Mouse (Mus musculus) heart, postnatal 36 days (tissue): ENCODE data around the gene Npy. TPM values are rescaled to one million over a fixed set of nuclear protein-coding genes. Genes with fewer than 3 reads are reported as not detected.

Experiments used
- DNase-seq, 2 experiments: peaks; one replicate each; pipeline ENCODE4 v3.0.0; 2021 to 2022
- intact Hi-C: fragments of 180-260 bp; cut with DNase I; formaldehyde crosslinking; loops from one replicate; pipeline ENCODE4 v1.15.1; 2025
- total RNA-seq, 2 experiments: library from RNA; stranded (reverse); gene quantifications; 2 replicates each; pipeline ENCODE4 v1.2.3; 2021

Npy gene
- under 1 TPM in 1 of 2 experiments, not detected in 1; 0.97 TPM for total RNA-seq

DNA sequence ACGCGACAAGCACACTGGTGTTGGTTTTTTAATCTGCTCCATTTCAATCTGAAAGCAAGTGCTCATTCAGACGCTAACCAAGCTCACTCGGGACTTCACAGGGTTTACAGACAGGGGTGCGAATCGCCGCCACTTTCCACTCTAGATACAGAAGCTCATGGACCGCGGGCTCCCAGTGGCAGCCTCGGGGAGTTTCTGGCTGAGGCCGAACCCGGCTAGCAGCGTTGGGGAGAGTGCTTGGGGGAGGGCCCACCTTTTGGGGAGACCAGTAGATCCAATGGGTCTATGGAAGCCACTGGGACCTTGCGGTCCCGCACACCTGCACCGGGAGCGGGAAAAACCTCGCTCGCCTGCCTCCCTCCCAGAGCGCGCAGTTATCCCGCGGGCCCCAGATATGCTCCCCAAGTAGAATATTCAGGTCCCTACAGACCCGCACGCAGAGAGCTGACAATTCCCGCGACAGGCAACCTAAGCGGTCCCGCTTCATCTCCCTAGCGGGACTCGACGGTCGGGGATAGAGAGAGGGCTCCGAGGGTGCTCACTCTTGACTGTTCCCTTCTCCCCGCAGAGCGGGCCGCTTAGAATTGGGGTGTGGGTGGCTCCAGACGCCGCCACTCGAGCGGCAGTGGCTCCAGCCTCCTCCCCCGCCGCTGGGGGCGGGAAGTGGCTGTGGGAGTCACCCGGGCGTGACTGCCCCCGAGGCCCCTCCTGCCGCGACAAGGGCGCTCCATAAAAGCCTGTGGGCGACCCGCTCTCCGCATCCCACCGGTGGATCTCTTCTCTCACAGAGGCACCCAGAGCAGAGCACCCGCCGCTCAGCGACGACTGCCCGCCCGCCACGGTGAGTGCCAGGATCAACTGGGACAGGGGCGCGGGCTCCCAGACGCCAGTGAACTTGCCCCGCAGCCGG is at the start of gene Npy:
Gene Npy (plus strand): TSS at position 750 of the 910 bp plus-strand sequence.
- peak; percentile 6 to 14 for DNase-seq
- intact Hi-C loops = no loop called here

DNA sequence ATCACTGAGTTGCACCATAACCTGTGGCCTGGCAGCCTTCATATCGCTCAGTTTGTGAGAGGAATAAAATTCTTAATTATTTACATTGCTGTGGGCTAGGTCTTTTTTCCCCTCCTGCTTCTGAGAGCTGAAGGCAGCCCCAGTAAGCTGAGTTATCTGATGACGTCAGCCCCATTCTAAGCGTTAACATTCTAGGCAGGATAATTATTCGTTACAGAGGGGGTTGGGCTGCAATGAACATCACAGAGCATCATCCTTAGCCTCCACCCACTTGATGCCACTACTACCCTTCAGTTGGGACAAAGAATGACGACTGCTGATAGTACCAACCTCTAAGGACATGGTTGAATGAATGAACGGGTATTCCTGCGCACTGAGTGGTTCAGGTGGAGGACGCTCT is 47.5 kb upstream of the Npy start:
- DNase-seq = no peak
- intact Hi-C loops = no loop called here

DNA sequence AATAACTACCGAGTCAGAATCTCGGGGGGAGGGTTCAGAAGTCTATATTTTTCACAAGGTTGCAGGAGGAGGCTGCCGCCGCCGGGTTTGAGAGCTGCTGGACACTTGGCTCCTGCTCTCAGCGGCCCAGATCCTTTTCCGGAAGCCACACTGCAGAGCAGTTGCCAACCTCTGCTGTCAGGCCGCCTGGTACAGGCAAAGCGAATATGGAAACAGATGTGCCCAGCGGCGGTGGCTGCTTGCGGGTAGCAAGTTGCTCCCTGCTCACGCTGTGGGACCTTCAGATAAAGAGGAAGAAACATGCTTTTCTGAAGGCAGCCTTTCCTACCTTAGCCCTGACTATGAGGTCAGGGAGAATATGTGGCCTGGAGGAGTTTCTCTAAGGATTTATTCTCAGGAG is 44.4 kb upstream of the Npy start:
- intact Hi-C loops = no loop called here
- no peak for DNase-seq

DNA sequence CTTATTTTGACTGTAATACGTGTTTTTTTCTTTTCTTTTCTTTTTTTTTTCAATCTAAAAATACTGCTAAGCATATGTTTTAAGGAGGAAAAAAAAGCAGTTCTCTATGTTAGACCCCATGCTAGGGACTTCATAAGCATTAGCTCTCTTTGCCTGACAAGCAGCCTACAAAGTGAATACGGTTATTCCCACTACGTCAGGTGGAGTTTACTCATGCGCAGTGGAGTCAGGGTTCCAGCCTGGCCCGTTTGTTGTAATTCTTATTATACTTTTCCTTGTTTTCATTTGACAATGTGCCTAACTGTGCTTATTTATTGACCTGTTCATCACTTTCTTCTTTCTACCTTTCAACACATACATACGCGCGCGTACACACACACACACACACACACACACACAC is 43.8 kb upstream of the Npy start:
- intact Hi-C loops = no loop called here

DNA sequence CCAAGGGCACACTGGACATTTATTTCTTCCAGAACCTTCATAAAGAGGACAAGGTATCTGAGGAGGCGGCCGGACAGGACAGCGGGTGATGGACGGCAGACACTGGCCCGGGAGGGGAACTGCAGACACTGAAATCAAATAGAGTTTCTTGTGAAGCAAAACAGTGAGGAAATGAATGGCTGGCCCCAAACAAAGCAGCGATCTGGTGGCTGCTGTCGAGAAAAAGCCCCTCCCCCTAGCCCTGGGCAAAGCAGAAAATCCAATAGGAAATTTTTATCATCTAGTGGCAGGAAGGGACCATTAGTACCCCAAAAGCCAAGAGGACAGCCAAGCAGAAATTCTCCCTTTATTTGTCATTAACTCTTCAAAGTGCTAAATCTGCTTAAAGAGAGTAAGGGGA is 42.9 kb upstream of the Npy start:
- DNase-seq = no peak
- intact Hi-C loops = no loop called here

More for the DNA sequence above, 43.8 kb upstream of the Npy start:
- no peak for DNase-seq

DNA sequence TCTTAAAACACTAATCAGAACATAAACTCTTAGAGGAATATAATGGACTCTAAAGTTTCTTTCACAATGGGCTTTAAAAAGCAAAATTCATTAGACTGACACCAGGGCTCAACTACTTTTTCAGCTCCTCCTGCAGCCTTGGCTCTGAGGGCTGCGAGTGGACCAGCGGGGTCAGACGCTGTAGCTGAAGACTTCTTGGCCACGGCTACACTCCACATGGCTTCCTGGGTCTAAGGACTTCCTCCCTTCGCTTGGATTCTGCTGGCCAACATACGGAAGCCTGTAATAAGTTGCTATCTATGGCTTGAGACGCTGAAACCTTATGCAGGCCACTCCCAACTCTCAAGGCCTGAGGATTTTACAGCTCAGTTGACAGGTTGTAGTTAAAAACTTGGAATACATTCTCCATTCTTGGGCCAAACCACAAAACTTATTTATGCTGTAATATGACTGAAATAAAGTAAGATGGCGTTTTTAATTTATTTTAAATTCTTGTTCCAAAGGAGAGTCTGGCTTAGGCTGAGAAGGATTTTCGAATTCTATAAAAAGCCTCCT is 41.6 kb upstream of the Npy start:
- DNase-seq = no peak
- intact Hi-C loops = no loop called here

DNA sequence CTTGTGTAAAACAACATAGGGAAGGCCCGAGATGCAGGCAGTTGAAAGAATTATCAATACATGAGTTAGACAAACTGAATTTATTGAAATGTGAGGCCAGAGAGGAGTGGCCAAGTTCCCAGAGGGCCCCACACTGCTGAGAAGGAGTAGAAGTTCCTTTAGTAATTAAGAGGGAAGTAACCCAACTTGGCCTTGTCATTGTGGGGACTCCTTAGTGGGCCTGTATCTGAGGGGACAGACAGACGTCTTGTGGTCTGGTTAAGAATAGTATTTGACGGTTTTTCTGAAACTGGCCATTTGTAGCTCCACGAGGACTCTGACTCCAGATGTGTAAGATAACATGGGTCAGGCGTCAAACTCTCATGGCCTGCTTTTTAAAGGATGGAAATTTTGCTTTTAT is 40.7 kb upstream of the Npy start:
- intact Hi-C loops = no loop called here
- no peak for DNase-seq

DNA sequence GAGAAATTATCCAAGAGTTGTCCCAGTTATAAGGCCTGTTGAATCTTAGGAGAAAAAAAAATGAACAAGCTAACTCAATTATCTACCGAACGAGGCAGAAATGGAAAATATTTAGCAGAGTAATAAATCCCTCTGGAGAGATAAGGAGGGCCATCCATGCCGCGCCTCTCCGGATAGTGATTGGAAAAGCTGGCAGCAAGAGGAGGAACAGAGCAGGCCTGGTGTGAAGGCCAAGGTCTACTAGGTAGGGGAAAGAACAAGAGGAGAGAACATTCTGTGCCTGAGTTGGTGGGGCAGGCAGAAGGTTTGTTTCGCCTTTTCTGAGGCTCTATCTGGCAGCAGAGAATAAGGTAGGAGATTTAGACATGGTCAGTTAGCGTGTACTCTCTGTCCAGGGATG is 39.8 kb upstream of the Npy start:
- no peak for DNase-seq
- intact Hi-C loops = no loop called here

DNA sequence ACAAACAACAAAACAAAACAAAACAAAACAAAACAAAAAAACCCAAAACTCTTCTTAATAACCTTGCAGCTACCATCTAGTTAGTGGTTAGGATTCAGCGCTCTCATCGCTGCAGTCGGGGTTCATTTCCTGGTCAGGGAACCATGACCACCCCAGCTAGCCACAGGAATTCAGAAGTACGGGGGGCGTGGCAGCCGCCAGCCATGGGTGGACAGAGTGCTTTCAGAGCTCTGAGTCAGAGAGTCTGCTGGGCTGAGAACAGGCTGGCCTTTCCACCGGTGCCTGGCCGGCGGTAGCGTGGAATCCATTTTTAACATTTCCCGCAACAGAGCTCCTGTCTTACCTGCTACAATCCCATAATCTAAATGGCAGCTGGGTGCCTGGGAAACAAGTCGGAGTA is 30.0 kb upstream of the Npy start:
- intact Hi-C loops = no loop called here
- DNase-seq = no peak

DNA sequence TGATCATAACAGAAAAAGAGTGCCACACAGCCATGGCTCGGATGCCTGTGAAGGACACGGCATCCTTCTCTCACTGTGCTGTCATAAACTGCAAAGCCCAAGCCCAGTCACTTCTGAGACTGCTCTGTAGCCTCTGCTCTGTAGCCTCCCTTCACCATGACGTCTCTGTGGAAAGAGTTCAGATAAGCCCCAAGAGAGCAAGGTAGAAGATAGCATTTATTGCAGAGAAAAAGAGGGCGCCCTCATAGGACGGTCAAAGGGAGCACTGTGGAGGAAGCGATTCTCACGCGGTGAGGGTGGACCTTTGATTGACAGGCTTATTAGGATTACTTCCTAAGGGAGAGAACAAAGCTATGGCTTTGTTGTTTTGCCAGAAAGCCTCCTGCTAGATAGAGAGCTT is 18.4 kb upstream of the Npy start:
- DNase-seq = no peak
- intact Hi-C loops = no loop called here

DNA sequence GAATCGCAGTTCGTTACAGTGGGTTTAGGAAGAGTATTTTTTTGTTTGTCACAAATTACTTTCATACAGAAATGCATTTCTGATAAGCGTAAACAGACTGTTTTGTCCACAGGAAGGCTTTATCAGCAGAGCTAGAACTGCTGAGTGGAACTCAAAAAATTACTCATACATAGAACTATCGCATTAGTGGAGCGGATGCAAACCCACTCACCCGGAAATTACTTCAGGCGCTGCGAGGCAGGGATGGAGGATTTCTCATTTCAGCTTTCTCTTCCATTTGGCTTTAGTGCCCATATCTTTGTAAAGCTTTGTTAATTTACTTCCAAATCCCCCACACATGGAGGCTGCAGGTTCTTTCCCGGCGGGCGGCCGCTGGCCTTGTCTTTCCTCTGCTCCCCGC is 14.4 kb upstream of the Npy start:
- no peak for DNase-seq
- intact Hi-C loops = no loop called here

DNA sequence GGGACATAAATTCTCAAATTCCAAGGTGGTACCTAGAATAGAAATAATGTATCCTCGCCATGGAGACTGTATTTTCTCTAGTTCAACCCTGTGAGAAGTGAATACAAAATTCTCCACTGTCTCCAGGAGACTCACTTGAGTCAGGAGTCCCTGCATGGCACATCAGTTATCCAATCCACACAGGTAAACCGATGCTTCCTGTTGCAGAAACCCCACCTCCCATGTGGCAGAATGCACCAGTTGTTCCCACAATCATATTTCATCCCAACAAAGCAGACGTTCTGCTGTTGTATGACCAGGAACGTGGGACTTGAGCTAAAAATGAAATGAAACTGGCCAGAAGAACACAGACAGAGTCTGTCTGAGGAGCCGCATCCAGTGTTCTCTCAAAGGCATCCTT is 5.3 kb upstream of the Npy start:
- intact Hi-C loops = no loop called here
- no peak for DNase-seq

DNA sequence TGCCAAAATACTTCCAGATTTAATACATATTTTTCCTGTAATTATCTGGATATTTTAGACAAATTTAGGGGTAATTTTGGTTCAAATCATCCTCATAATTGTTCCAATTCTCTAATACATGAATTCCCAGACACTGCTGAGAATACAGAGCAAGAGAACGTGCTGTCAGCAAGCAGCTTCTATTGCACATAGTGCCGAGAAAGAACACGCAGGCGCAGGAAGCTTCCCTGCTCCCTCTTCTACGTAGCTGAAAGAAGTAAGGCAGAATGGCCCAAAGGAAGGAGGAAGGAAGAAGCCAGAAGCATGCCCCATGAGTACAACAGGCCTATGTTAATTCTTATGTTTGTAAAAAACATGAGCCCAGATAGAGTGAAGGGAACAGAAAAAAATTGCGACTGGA is 4.9 kb upstream of the Npy start:
- intact Hi-C loops = no loop called here
- DNase-seq = no peak

DNA sequence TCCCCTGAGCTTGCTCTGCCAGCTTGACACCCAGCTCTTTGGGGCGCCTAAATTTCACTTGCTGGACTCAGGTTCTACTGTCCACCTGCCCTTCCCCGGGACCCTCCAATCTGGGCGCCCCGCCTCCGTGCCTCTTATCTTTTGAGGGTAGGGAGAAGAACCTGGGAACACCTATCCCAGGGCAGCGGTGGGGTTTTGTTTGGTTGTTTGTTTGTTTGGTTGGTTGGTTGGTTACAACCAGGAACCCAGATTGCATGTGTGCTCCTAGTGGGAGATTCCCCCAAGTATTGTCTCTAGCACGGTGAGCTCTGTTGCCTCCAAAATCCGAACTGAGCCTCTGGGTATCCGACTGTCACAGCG is 341 bp downstream of the Npy start:
- intact Hi-C loops = no loop called here

DNA sequence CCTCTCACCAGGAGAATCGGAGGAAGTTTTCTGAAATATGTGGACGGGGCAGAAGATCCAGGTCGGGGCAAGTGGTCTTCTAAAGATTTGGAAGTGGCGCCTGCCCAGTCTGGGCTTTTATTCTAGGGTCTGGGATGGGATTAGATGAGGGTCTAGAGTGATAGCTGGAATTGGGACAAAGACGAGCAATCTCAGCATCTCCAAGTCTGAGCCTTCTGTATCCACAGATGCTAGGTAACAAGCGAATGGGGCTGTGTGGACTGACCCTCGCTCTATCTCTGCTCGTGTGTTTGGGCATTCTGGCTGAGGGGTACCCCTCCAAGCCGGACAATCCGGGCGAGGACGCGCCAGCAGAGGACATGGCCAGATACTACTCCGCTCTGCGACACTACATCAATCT is 861 bp downstream of the Npy start:
- DNase-seq = no peak
- intact Hi-C loops = no loop called here

More for the DNA sequence above, 341 bp downstream of the Npy start:
- no peak for DNase-seq

DNA sequence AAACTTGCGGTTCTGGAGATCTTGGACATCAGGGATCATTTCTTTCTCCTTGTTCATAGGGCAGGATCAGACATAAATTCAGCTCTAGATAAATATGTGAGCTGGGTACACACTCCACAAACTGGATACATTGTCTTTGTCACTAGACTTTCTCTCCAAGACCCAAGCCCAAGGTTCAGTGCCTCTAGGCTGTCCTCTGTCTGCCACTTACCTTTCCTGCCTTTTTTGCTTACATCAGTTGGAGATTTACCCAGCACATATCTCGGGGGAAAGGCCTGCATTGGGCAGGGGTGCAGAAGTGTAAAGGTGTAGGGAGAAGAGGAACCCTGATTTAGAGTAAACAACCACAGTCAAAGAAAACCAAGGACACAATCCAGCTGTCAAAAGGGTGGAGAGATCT is 1.3 kb downstream of the Npy start:
- intact Hi-C loops = no loop called here
- DNase-seq = no peak

DNA sequence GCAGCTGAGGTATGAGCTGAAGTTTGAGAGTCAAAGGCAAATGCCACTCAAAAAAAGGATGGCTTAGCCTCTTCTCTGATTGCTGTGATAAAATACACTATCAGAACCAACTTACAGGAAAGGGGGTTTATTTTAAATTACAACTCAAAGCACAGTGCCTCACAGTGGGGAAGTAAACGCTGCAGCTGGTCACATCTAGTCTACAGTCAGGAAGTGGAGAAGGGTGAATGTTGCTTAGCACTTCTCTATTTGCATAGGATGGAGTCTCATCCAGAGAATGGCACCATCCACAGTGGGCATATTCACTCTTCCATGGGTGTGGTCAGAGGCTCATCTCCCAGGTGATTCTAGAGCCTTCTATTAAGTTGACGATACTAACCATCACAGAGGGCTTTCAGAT is 9.1 kb downstream of the Npy start:
- intact Hi-C loops = no loop called here
- DNase-seq = no peak

DNA sequence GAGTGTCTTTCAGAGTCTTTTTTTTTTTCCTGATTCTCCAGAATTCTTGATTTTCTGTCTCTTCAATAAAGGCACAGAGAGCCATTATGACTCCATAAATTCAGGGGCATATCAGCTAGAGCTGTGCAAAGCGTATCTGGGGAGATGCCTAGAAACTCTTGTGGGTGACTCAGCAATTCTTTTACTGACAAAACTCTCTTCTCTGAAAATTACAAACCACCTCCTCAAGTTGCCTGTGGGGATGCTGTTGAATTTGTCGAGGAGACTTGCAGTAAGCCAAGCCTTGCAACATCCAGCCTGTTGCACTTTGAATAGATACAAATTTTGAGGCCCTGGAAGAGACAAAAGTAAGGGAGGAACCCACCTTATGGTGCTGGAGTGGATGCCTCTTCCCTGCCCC is 34.3 kb downstream of the Npy start:
- DNase-seq = no peak
- intact Hi-C loops = no loop called here

DNA sequence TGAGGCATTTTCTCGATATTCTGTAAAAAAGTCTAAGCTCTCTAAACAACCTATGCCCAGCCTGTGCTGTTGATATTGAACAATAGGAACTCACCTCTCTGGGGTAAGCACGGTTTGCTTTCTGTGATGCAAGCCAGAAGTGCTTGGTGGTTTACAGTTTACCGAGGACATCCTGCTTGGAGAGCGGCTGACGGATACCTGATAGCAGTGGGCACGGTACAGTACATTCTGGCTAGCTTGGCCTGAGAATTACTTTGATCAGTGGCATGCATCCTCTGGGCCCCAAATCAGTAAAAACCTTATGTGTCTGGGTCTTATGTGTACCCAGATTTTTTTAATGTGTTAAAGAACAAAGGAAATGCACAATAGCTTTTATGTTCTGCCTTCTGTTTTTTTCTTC is 45.1 kb downstream of the Npy start:
- intact Hi-C loops = no loop called here
- DNase-seq = no peak

DNA sequence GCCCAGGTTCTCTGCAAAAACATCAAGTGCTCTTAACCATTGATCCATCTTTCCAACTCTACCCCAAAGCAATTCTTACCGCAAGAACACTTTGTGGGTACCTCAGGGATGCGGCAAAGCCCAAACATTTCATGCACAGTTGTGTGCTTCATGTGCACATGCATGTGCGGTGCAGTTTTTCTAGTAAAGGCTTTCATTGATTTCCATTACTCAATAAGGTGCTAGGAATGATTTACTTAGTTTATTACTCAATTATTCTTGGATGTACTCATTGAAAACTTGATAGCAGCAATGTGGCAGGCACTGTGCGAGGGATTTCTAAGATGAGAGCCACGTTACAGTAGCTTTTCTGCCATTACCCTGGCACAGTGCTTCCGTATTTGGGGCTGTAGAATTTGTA is 48.6 kb downstream of the Npy start:
- DNase-seq = no peak
- intact Hi-C loops = no loop called here

DNA sequence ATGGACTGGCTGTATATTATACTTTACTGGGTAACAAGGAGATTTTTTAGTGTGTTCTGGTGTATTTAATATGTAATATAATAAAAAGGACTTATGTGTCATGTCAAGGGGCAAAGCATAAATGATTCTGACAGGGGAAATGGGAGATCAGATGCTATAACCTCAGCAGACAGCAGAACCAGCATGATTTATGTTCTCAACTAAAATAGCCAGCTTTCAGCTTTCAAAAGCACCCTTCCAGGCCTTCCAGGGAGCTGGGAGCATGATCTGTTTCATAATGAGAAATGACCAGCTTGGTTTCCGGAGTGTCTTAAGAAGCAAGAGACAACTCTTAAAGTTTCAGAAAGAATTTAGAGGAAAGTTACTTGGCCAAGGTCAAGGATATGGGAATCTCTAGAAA is 51.0 kb downstream of the Npy start:
- intact Hi-C loops = no loop called here
- no peak for DNase-seq

DNA sequence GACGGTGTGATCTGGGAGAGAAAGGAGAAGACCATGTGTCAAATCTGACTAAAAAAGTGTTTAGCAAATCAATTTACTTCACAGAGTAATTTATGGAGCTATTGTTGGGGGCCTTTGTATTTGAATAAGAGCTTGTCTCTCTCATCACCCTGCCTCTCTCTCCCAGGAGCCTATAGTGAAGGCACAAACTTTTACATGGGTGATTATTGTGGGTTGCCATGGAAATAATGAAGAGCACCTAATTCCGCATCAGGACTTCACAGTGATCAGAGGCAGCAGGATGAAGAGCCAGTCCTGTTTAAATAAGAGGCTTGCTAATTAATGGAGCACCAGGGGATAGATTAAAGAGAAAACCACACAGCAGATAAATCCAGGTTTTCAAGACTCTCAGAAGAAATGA is 52.6 kb downstream of the Npy start:
- DNase-seq = no peak
- intact Hi-C loops = no loop called here

DNA sequence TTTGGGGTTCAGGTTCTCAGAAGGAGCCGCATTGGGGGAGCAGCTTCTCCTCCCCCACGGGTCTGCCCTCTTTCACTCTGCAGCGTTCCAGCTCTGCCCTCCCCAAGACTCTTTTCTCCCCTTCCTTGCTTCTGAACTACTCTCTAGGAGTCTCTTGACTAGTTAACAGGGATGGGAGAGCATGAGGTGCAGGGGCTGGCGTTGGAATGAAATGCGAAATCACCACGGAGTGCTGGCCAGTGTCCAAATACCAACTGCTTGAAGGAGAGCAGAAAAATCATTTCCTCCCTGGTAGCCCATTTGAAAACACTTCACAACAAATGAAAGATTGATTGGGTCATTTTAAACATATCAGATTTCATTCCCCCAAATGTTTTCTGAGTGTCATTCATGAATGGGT is 53.3 kb downstream of the Npy start:
- intact Hi-C loops = no loop called here
- no peak for DNase-seq
